Mouse (Mus musculus): ENCODE measurements at regions not wholly inside any gene's neighbourhood (a gene's known extent, or its start where the extent isn't known, plus 50 kb on each side); places are given as distances from the start of the nearest gene placed in this dataset.

DNA sequence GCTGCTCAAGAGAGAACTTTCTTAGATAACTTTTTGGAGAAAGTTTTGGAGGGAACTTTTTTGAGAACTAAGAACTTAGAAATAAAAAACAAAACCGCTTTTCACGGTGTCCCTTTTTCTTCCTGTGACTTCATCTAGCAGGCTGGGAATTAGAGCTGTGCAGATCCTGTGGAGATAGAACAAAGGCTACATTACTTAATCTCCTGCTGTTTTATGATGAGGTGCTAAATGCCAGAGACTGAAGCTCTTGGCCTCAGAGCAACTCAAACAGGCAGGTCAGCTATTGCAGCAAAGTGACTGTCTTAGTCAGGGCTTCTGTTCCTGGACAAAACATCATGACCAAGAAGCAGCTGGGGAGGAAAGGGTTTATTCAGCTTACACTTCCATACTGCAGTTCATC is 157.3 kb downstream of the Pth2r start:
- Histone ChIP-seq H3K4me2 (ENCODE audit: low read depth, low read length) (no peak overlapping the region), H3K9ac (ENCODE audit: low read depth, low read length) (no peak overlapping the region), H3K27ac (replicated peaks; ENCODE audit: low read depth, low read length) (no peak overlapping the region), H3K4me3 (ENCODE audit: low read depth, low read length) (no peak overlapping the region), H3K4me1 (ENCODE audit: control insufficient read depth, insufficient read depth, low read length) (no peaks in the 10 kb centered on the region), H3K27me3 (replicated peaks; ENCODE audit: control insufficient read depth, insufficient read depth, low read length) (no peaks in the 10 kb centered on the region), H3K36me3 (ENCODE audit: control insufficient read depth, insufficient read depth, low read length) (no peaks in the 10 kb centered on the region), H3K9me3 (ENCODE audit: control insufficient read depth, low read length) (no peaks in the 10 kb centered on the region)
- no peak for DNase-seq (ENCODE audit: low spot score)
- WGBS, result 88% methylated on average over 2 of the region's 2 CpGs
- no peak for ATAC-seq (ENCODE audit: low read depth)

DNA sequence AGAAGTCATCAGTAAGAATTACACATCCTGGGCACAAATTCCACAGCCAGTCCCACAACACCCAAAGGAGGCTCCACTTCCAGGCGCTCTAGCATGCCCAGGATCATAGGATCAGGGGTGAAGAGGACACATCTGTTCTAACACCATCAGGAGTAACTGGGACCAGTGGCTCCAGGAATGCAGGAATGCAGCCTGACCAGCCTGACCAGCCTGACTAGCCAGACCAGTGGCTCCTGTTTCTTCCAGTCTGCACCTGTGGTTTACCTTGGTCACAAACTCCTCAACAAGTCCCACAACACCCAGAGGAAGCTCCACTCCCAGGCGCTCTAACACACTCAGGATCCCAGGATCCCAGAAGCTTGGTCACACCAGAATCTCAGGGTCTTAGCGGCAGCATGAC is 158.3 kb downstream of the Pth2r start:
- 80% methylated on average over 3 of the region's 3 CpGs for WGBS
- no peak overlapping the region for H3K4me2 ChIP-seq (ENCODE audit: low read depth, low read length)
- H3K36me3 ChIP-seq (ENCODE audit: control insufficient read depth, insufficient read depth, low read length), result no peaks in the 10 kb centered on the region
- no peak overlapping the region for H3K4me3 ChIP-seq (ENCODE audit: low read depth, low read length)
- DNase-seq (ENCODE audit: low spot score), result peak; percentile 8
- no peaks in the 10 kb centered on the region for H3K9me3 ChIP-seq (ENCODE audit: control insufficient read depth, low read length)
- no peak; the same call in 1 of the 2 replicates for ATAC-seq (ENCODE audit: low read depth)
- H3K9ac ChIP-seq (ENCODE audit: low read depth, low read length), result no peak overlapping the region
- no peaks in the 10 kb centered on the region for H3K4me1 ChIP-seq (ENCODE audit: control insufficient read depth, insufficient read depth, low read length)
- no peak overlapping the region for H3K27ac ChIP-seq (replicated peaks; ENCODE audit: low read depth, low read length)
- H3K27me3 ChIP-seq (replicated peaks; ENCODE audit: control insufficient read depth, insufficient read depth, low read length), result no peaks in the 10 kb centered on the region

Data from embryonic facial prominence, embryonic 14.5 days (tissue).